Mouse (Mus musculus) heart, embryonic 16.5 days (tissue): Measurements from ENCODE around the gene Rab4a. TPM values are rescaled to one million over a fixed set of nuclear protein-coding genes. Genes with fewer than 3 reads are reported as not detected.

Experiments
- ATAC-seq: fragments of 200-750 bp; cut with Nextera tagmentation; replicated peaks from 2 replicates; pipeline ENCODE4 v1.8.0; 2017; ENCODE audit warnings: moderate number of reproducible peaks; ENCODE audit not compliant: insufficient read depth, low FRiP score; ENCODE audit errors: extremely low read depth
- H3K27ac ChIP-seq: fragments of 300-500 bp; sonication (generic); 2 replicates; pipeline ENCODE4 v1.5.1; 2014; ENCODE audit warnings: mild to moderate bottlenecking, low read length, control low read depth, moderate library complexity
- H3K27me3 ChIP-seq: fragments of 300-500 bp; sonication (generic); 2 replicates; pipeline ENCODE4 v1.6.1; 2014; ENCODE audit warnings: low read length, mixed read lengths; ENCODE audit not compliant: control insufficient read depth, insufficient read depth
- H3K36me3 ChIP-seq: fragments of 300-500 bp; sonication (generic); 2 replicates; pipeline ENCODE4 v1.6.1; 2014; ENCODE audit not compliant: control insufficient read depth, insufficient read depth
- H3K4me1 ChIP-seq: fragments of 300-500 bp; sonication (generic); 2 replicates; pipeline ENCODE4 v1.6.1; 2014; ENCODE audit warnings: low read length, mixed read lengths; ENCODE audit not compliant: control insufficient read depth, insufficient read depth
- H3K4me2 ChIP-seq: fragments of 300-500 bp; sonication (generic); 2 replicates; pipeline ENCODE4 v1.6.1; 2014; ENCODE audit warnings: low read depth, mild to moderate bottlenecking, control low read depth, low read length
- H3K4me3 ChIP-seq: fragments of 300-500 bp; sonication (generic); 2 replicates; pipeline ENCODE4 v1.5.1; 2014; ENCODE audit warnings: mild to moderate bottlenecking, control low read depth, low read length
- H3K9ac ChIP-seq: fragments of 300-500 bp; sonication (generic); 2 replicates; pipeline ENCODE4 v1.6.1; 2014; ENCODE audit warnings: low read length, control low read depth
- H3K9me3 ChIP-seq: fragments of 300-500 bp; sonication (generic); replicated peaks from 2 replicates; pipeline ENCODE4 v1.6.1; 2016; ENCODE audit warnings: low read length; ENCODE audit not compliant: control insufficient read depth
- WGBS: fragments of 180-500 bp; shearing (Covaris S2); extraction: QIAGEN DNeasy Blood & Tissue Kit; methylation state at CpG from one replicate; pipeline ENCODE4 v1.1.7; 2014; 5-methylcytosine and 5-hydroxymethylcytosine counted together
- polyA plus RNA-seq: library from polyadenylated mRNA; unstranded; fragments of >200 nt; fragmentation: Nextera tagmentation; extraction: Ambion mirVana; gene quantifications from 2 replicates; pipeline ENCODE4 v1.2.1, GENCODE M21; 2015

Gene Rab4a
- polyA plus RNA-seq, 1 experiment from 2014 or later, result 32.2 TPM

- no peak for ATAC-seq
- no peak overlapping the region for H3K4me2 ChIP-seq
- no peak overlapping the region for H3K4me3 ChIP-seq
- no peaks in the 10 kb centered on the region for H3K27me3 ChIP-seq
- H3K27ac ChIP-seq, result no peak overlapping the region
- 39% methylated on average over 11 of the region's 11 CpGs for WGBS
- no peak overlapping the region for H3K9ac ChIP-seq
- H3K9me3 ChIP-seq, result peaks cover 3% of the 10 kb centered on the region; the same call in 1 of the 2 replicates
- no peaks in the 10 kb centered on the region for H3K36me3 ChIP-seq
- H3K4me1 ChIP-seq, result no peaks in the 10 kb centered on the region
These were observed 9.5 kb downstream of the Rab4a start for GRCm38 (mm10) chr8:123815325-123815724.

- 69% methylated on average over 8 of the region's 8 CpGs for WGBS
- Histone ChIP-seq H3K9ac (no peak overlapping the region), H3K27ac (no peak overlapping the region), H3K4me3 (no peak overlapping the region), H3K4me2 (no peak overlapping the region), H3K36me3 (no peaks in the 10 kb centered on the region), H3K9me3 (peaks cover 3% of the 10 kb centered on the region; the same call in 1 of the 2 replicates), H3K27me3 (no peaks in the 10 kb centered on the region), H3K4me1 (no peaks in the 10 kb centered on the region)
- no peak for ATAC-seq
These were observed 11.2 kb downstream of the Rab4a start for GRCm38 (mm10) chr8:123816939-123817338.

GRCm38 (mm10) chr8:123817747-123818146, 12.0 kb downstream of the Rab4a start:
- no peaks in the 10 kb centered on the region for H3K36me3 ChIP-seq
- H3K27ac ChIP-seq, result no peak overlapping the region
- ATAC-seq, result no peak
- H3K4me3 ChIP-seq, result no peak overlapping the region
- 84% methylated on average over 11 of the region's 11 CpGs for WGBS
- H3K4me1 ChIP-seq, result no peaks in the 10 kb centered on the region
- peaks cover 3% of the 10 kb centered on the region; the same call in 1 of the 2 replicates for H3K9me3 ChIP-seq
- H3K9ac ChIP-seq, result no peak overlapping the region
- H3K27me3 ChIP-seq, result no peaks in the 10 kb centered on the region
- no peak overlapping the region for H3K4me2 ChIP-seq

- H3K36me3 ChIP-seq, result no peaks in the 10 kb centered on the region
- no peak overlapping the region for H3K4me2 ChIP-seq
- peaks cover 6% of the 10 kb centered on the region; the same call in 1 of the 2 replicates for H3K9me3 ChIP-seq
- H3K4me3 ChIP-seq, result no peak overlapping the region
- H3K9ac ChIP-seq, result no peak overlapping the region
- H3K4me1 ChIP-seq, result no peaks in the 10 kb centered on the region
- H3K27me3 ChIP-seq, result no peaks in the 10 kb centered on the region
- 87% methylated on average over 19 of the region's 19 CpGs for WGBS
- no peak overlapping the region for H3K27ac ChIP-seq
- no peak for ATAC-seq
These were observed 14.2 kb downstream of the Rab4a start for GRCm38 (mm10) chr8:123819683-123820610.

GRCm38 (mm10) chr8:123820780-123821179, 15.0 kb downstream of the Rab4a start:
- Histone ChIP-seq H3K27ac (no peak overlapping the region), H3K27me3 (no peaks in the 10 kb centered on the region), H3K4me1 (no peaks in the 10 kb centered on the region), H3K9me3 (peaks cover 6% of the 10 kb centered on the region; the same call in 1 of the 2 replicates), H3K36me3 (no peaks in the 10 kb centered on the region), H3K4me3 (no peak overlapping the region), H3K9ac (no peak overlapping the region), H3K4me2 (no peak overlapping the region)
- ATAC-seq, result no peak
- WGBS, result 92% methylated on average over 6 of the region's 6 CpGs

- H3K36me3 ChIP-seq, result peaks cover 7% of the 10 kb centered on the region
- WGBS, result 92% methylated on average over 10 of the region's 10 CpGs
- no peak for ATAC-seq
These were observed 17.3 kb downstream of the Rab4a start for GRCm38 (mm10) chr8:123823111-123823510.

GRCm38 (mm10) chr8:123823532-123824123, 17.8 kb downstream of the Rab4a start:
- WGBS, result 74% methylated on average over 18 of the region's 18 CpGs
- Histone ChIP-seq H3K4me2 (no peak overlapping the region), H3K36me3 (peaks cover 7% of the 10 kb centered on the region), H3K4me3 (no peak overlapping the region), H3K9ac (no peak overlapping the region), H3K27me3 (no peaks in the 10 kb centered on the region), H3K9me3 (0 out of 2 replicates have a peak, but pooled peaks cover 3% of the 10 kb centered on the region), H3K27ac (no peak overlapping the region), H3K4me1 (no peaks in the 10 kb centered on the region)
- ATAC-seq, result no peak

More at GRCm38 (mm10) chr8:123823111-123823510, 17.3 kb downstream of the Rab4a start:
- Histone ChIP-seq H3K9me3 (0 out of 2 replicates have a peak, but pooled peaks cover 3% of the 10 kb centered on the region), H3K9ac (no peak overlapping the region), H3K27me3 (no peaks in the 10 kb centered on the region), H3K27ac (no peak overlapping the region), H3K4me2 (no peak overlapping the region), H3K4me3 (no peak overlapping the region), H3K4me1 (no peaks in the 10 kb centered on the region)

GRCm38 (mm10) chr8:123826001-123826400, 20.2 kb downstream of the Rab4a start:
- Histone ChIP-seq H3K27me3 (no peaks in the 10 kb centered on the region), H3K4me1 (no peaks in the 10 kb centered on the region), H3K27ac (no peak overlapping the region), H3K9ac (no peak overlapping the region), H3K36me3 (peaks cover 12% of the 10 kb centered on the region), H3K9me3 (0 out of 2 replicates have a peak, but pooled peaks cover 3% of the 10 kb centered on the region), H3K4me2 (no peak overlapping the region), H3K4me3 (no peak overlapping the region)
- 62% methylated on average over 9 of the region's 9 CpGs for WGBS
- no peak for ATAC-seq

GRCm38 (mm10) chr8:123826758-123827157, 21.0 kb downstream of the Rab4a start:
- ATAC-seq, result no peak
- Histone ChIP-seq H3K27me3 (no peaks in the 10 kb centered on the region), H3K4me1 (no peaks in the 10 kb centered on the region), H3K4me3 (no peak overlapping the region), H3K9ac (no peak overlapping the region), H3K4me2 (no peak overlapping the region), H3K27ac (no peak overlapping the region), H3K36me3 (peaks cover 12% of the 10 kb centered on the region), H3K9me3 (0 out of 2 replicates have a peak, but pooled peaks cover 3% of the 10 kb centered on the region)
- WGBS, result 87% methylated on average over 7 of the region's 7 CpGs
